Comparison of ENCODE assay signal across 20 mouse cellular contexts in genomic region chr2:147082391-147082790, GRCm38 (mm10). TPM values are rescaled to one million over a fixed set of nuclear protein-coding genes. Genes with fewer than 3 reads are reported as not detected.
"Had no signal": no experiment of that assay in that cellular context is flagged by ENCODE, and none has a peak within 500 bp of the region (broad histone marks: within the 10 kb centered on the region; RNA-seq: fewer than 3 reads in every experiment).

No protein-coding gene starts in this region.

- H3K9ac ChIP-seq: liver, embryonic 15.5 days; liver, postnatal 0 days; lung, embryonic 15.5 days; midbrain, embryonic 13.5 days; neural tube, embryonic 12.5 days; stomach, embryonic 15.5 days had no signal

- H3K9me3 ChIP-seq: liver, embryonic 15.5 days; lung, embryonic 15.5 days; megakaryocyte, embryonic 14.5 days; midbrain, embryonic 13.5 days; neural tube, embryonic 12.5 days; stomach, embryonic 15.5 days had no signal

- H3K36me3 ChIP-seq: liver, embryonic 15.5 days; midbrain, embryonic 13.5 days; neural tube, embryonic 12.5 days; stomach, embryonic 15.5 days had no signal

- H3K4me2 ChIP-seq: liver, embryonic 15.5 days; lung, embryonic 15.5 days; midbrain, embryonic 13.5 days; neural tube, embryonic 12.5 days; stomach, embryonic 15.5 days had no signal

- ATAC-seq: liver, postnatal 0 days; lung, postnatal 0 days; midbrain, embryonic 13.5 days had no signal

- H3K27ac ChIP-seq: liver, embryonic 15.5 days; lung, embryonic 15.5 days; macrophage; midbrain, embryonic 13.5 days; neural tube, embryonic 12.5 days; stomach, embryonic 15.5 days; stomach, postnatal 0 days had no signal

- H3K4me3 ChIP-seq: liver, embryonic 15.5 days; lung, embryonic 15.5 days; megakaryocyte, embryonic 14.5 days; midbrain, embryonic 13.5 days; neural tube, embryonic 12.5 days; stomach, embryonic 15.5 days had no signal

- DNase-seq: liver, postnatal 0 days; lung, adult 2 months; lung, postnatal 14 days; lung, postnatal 36 days; right cerebral cortex, postnatal 14 days; thymus, adult 2 months; thymus, postnatal 25 days; thymus, postnatal 4 days had no signal

RNA-seq across cellular contexts. Expression of gene Nkx2-4, which starts 2.9 kb away (rescaled TPM):
- polyA plus RNA-seq: liver, embryonic 15.5 days; liver, postnatal 0 days; lung, adult 2 months; lung, embryonic 15.5 days; lung, postnatal 0 days; macrophage; neural tube, embryonic 12.5 days; neural tube, embryonic 14.5 days; spleen, adult 2 months; stomach, embryonic 15.5 days; stomach, postnatal 0 days; urinary bladder, adult 2 months had no signal
